Mouse (Mus musculus) v-Abl transformed pro-B cells (cell line): ENCODE data around the gene Mog.

Experiments used
- in situ Hi-C, 2 experiments: fragments of 400-800 bp; cut with MboI; formaldehyde crosslinking; loops; one replicate each; pipeline ENCODE4 v1.15.1; 2025; ENCODE audit not compliant: unreplicated experiment in 2 of 2

Gene Mog

DNA sequence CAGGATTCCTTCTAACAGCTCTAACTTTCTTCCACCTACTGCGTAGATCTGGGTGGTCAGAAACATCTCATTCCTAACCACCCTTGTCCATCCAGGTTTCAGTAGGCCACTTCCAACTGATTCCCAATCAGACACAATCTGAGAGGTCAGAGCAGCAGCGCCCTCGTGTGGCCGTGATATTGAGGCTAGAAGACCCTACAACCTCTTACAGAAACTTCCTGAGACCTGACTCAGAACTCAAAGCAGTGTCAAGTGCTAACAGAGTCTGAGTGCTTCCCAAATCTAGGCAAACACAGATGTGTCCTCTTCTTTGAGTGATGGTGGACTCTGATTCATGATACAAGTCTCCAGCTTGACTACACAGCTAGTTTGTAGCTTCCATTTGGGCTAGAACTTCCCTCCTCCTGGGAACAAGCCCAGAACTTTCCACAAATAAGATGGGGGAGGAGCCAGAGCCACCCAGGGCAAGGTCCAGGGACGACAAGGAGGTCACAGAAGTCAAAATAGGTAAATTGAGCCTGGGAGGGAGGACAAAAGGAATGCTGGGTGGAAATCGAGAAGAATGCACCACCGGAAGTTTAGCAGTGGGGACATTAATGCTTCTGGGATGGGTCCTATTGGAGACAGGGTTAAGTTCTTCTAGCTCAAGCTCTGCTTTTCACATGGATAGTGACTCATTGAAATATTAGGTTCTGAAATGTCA lies 26.0 kb downstream of the Mog start:
- in situ Hi-C loops: loop anchor here in 1 of 2 experiments (5.0 to 10.0 kb wide), 2 partner anchors 80 to 208 kb away; partner anchors contain the start of gene Olfr94

DNA sequence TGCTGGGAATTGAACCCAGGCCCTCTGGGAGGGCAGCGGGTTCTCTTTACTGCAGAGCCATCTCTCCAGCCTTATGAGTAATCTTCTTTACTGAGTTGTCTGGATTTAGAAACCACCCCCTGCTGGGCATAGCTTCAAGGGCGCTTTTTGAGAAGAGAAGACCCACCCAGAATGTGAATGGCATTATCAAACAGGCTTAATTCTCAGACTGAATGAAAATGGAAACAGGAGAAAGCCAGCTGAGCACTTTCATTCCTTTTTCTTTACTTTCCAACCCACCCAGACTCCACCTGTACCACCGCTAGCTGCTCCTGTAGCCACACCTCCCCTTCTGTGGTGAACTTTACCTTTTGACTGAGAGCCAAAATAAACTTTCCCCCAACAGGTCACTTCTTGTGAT lies 27.8 kb downstream of the Mog start:
- in situ Hi-C loops: loop anchor here in 1 of 2 experiments (5.0 to 10.0 kb wide), 2 partner anchors 78 to 209 kb away; partner anchors contain the start of gene Olfr94

- in situ Hi-C loops: loop anchor here (5.0 to 10.0 kb wide), 2 partner anchors 77 to 210 kb away; partner anchors contain the start of gene Olfr94 (in 1 of the 2)
These were observed 28.7 kb downstream of the Mog start for GRCm38 (mm10) chr17:36994528-36994927.

DNA sequence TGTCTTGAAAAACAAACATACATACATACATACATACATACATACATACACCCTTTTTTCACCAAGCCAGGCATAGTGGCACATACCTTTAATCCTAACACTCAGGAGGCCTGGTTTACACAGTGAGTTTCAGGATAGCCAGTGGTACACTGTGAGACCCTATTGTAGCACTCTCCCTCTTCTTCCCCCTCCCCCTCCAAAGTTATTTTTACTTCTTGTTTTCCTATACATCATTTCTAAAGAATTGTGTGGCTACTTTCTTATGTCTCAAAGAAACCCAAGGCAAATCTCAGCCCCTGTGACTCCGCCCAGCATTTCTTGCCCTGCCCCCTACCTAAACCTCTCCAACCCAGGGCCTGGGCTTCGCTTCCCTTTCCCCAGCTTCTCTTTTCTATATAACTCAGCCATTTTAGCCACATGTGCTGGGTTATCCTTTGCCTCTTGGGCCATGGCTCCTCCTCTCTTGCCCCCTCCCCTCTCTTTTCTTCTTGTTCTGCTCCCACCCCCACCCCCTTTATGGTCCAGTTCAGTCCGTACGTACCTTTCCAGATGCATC lies 29.4 kb downstream of the Mog start:
- in situ Hi-C loops: loop anchor here (5.0 to 10.0 kb wide), 2 partner anchors 77 to 211 kb away; partner anchors contain the start of gene Olfr94 (in 1 of the 2)

GRCm38 (mm10) chr17:36992336-36993104 lies 30.7 kb downstream of the Mog start:
- in situ Hi-C loops: loop anchor here (5.0 to 10.0 kb wide), 2 partner anchors 75 to 212 kb away; partner anchors contain the start of gene Olfr94 (in 1 of the 2)

- in situ Hi-C loops: loop anchor here (5.0 to 10.0 kb wide), 2 partner anchors 73 to 214 kb away; partner anchors contain the start of gene Olfr94 (in 1 of the 2)
These were observed 32.6 kb downstream of the Mog start for GRCm38 (mm10) chr17:36990630-36991029.

DNA sequence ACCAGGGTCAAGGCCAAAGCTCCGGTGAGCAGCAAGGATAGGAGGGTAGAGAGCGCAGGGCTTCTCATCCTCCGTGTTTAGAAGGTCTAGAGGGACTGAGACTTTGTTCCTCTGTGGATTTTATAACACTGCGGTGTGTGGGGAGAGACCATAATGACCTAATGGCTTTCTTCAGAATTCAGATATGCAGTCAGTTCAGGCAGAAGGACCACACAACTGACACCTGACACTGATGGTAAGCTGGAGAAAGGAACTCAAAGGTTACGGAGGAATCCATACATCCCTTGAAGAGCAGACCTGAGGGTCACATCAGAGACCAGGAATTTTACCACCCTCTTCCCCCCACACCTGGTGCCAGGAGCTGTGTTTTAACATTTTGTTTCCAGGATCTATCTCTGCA lies 33.8 kb downstream of the Mog start, which contains the start of gene H2-M5:
Gene H2-M5, minus strand, starts transcription at position 101 of the 400 bp plus-strand sequence.
- in situ Hi-C loops: no loop called here

DNA sequence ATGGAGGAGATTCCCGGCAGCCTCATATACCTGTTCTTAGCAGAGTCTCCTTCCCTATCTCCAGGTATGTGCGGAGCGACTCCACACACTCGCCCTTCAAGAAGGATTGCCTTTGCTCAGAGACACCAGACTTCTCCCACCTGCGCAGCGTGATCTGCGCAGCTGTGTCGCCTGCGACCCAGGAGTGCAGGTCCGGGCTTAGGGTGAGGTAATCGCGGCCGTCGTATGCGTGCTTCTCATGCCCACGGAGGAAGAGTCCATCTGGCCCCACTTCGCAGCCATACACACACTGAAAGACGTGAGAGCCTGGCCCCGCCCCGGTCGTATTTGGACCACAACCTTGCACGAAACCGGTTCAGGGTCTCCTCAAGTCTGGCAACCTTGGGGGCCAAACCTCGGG lies 34.7 kb downstream of the Mog start:
- in situ Hi-C loops: no loop called here

DNA sequence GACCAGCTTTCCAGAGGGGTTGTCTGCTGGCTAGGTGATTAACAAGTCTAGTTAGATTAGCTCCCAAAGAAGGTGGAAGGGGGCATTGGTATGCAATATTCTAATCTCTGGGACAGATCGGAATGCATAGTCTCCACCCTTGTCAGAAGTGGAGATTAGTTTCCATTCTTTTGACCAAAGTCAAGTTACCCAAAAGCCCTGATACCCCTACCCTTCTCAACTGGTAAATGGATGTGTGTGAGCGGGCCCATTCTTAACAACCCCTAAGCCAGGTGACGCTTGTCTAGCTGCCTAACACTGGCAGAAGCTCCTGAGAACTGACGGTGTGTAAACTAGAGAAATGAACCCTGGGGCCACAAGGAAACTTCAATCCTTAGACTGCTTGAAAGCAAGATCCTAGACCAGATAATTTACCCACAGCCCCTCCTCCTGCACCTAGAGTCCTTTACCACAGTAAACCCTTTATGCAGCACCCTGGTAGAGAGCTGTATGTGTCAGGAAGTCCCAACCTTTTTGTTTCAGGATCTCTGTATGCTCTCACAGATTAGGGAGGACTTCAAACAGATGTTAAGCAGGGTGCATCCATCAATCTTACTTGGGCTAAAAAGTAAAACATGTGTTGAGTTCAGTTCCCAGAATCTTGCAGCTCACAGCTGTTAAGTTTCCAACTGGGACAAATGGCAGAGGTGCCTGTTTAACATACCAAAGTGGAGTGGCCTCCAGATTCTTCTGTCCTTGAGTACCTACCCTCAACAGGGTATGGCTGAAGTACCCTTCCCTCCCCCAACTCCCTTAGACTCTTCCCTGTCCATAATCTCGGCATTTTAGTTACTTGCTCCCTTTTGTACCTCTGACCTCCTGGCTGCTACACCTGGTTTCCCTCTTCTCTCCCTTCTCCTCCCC lies 40.7 kb downstream of the Mog start:
- in situ Hi-C loops: no loop called here

- in situ Hi-C loops: no loop called here
These were observed 41.4 kb downstream of the Mog start for GRCm38 (mm10) chr17:36981845-36982244.

- in situ Hi-C loops: no loop called here
These were observed 41.9 kb downstream of the Mog start, which contains the start of gene 2410137M14Rik for GRCm38 (mm10) chr17:36981221-36981813. Gene 2410137M14Rik, minus strand, starts transcription at chr17:36981237.

- in situ Hi-C loops: loop anchor here in 1 of 2 experiments (25.0 kb wide), 1 partner anchor 1011 kb away; the partner anchor contains the start of gene Abcf1
These were observed 49.9 kb downstream of the Mog start for GRCm38 (mm10) chr17:36973271-36973787.

DNA sequence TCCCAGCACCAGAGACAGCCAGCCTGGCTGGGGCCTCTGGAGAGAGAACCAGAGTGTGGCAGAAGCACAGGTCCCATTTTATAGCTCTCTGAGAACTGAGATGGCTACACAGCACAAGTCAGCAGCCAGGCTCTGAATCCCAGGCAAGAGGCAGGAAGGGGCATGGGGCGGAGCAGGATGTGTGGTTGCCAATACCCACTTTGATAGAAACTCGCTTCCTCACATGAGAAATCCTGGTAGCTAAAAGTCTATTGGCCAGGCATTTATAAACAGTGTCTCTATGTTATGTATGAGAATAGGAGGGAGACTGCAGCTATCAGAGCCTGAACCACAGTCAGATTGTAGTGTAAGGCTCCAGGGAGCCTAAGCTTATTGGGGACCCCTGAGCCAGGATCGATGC lies 50.4 kb downstream of the Mog start:
- in situ Hi-C loops: loop anchor here in 1 of 2 experiments (25.0 kb wide), 1 partner anchor 1010 kb away; the partner anchor contains the start of gene Abcf1

GRCm38 (mm10) chr17:36971172-36971850 lies 51.9 kb downstream of the Mog start:
- in situ Hi-C loops: loop anchor here in 1 of 2 experiments (25.0 kb wide), 1 partner anchor 1009 kb away; the partner anchor contains the start of gene Abcf1

- in situ Hi-C loops: loop anchor here in 1 of 2 experiments (25.0 kb wide), 1 partner anchor 1008 kb away; the partner anchor contains the start of gene Abcf1
These were observed 52.8 kb downstream of the Mog start for GRCm38 (mm10) chr17:36970316-36970890.

GRCm38 (mm10) chr17:36966875-36967274 lies 56.3 kb downstream of the Mog start:
- in situ Hi-C loops: loop anchor here in 1 of 2 experiments (25.0 kb wide), 1 partner anchor 1005 kb away; the partner anchor contains the start of gene Abcf1

GRCm38 (mm10) chr17:36961125-36961524 lies 62.1 kb downstream of the Mog start:
- in situ Hi-C loops: loop anchor here in 1 of 2 experiments (25.0 kb wide), 1 partner anchor 999 kb away; the partner anchor contains the start of gene Abcf1
